Mouse (Mus musculus): ENCODE data around the gene Fhit.

DNA sequence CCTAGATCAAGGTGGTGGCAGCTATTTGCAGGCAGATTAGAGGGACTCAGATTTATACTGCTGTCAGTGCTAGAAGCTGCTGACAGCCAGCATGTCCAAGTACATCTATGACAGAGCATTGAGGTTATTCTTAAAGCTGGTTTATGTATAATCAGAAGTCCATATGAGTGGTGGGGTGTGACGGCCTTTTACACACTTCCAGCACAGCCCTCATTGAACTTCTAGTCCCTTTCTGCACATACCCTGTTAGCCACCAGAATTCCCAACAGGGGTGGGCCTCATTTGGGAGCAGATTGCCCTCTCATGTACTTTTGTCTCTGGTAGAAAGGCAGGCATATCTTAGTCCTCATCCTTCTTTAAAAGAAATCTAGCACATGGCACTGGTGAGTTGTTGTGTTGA lies 817.8 kb downstream of the Fhit start:
- TF ChIP-seq CTCF (IDR thresholded peaks at IDR 0.05; ENCODE audit: extremely low read depth, insufficient read length, insufficient replicate concordance, low read depth, low read length) (no peak), POLR2A (IDR thresholded peaks at IDR 0.05; ENCODE audit: low read depth, low read length) (no peak)

Data from small intestine, adult 2 months (tissue).